Mouse (Mus musculus) MEL (cell line): ENCODE results near the gene Ccdc141. TPM values are rescaled to one million over a fixed set of nuclear protein-coding genes. Genes with fewer than 3 reads are reported as not detected.

ENCODE experiments used
- DNase-seq: peaks from one replicate; pipeline ENCODE4 v3.0.0; 2011; ENCODE audit warnings: low read depth, low spot score
- H3K27ac ChIP-seq: 2 replicates; pipeline ENCODE4 v1.5.1; 2012; ENCODE audit warnings: low read depth, mild to moderate bottlenecking, control low read depth, low read length, moderate library complexity; ENCODE audit not compliant: control insufficient read depth
- H3K27me3 ChIP-seq, 2 experiments: fragments of 150-350 bp in 1 of 2; sonication (generic) in 1 of 2; 2 replicates each; pipeline ENCODE4 v1.6.1; 2012; ENCODE audit warnings: low read length in 2 of 2, mild to moderate bottlenecking in 2 of 2, improper control_type of control experiment in 1 of 2, moderate library complexity in 1 of 2; ENCODE audit not compliant: insufficient read depth in 2 of 2, control insufficient read depth in 1 of 2
- H3K36me3 ChIP-seq, 2 experiments: 2 replicates each; pipeline ENCODE4 v1.6.1; 2012 to 2014; ENCODE audit warnings: low read length in 2 of 2, improper control_type of control experiment in 1 of 2, inconsistent platforms in 1 of 2, mild to moderate bottlenecking in 1 of 2; ENCODE audit not compliant: insufficient read depth in 2 of 2, control insufficient read depth in 1 of 2
- H3K4me1 ChIP-seq, 2 experiments: fragments of 150-350 bp in 1 of 2; sonication (generic) in 1 of 2; 2 replicates each; pipeline ENCODE4 v1.6.1; 2012; ENCODE audit warnings: low read length in 2 of 2, improper control_type of control experiment in 1 of 2, mild to moderate bottlenecking in 1 of 2; ENCODE audit not compliant: insufficient read depth in 2 of 2, control insufficient read depth in 1 of 2
- H3K4me3 ChIP-seq, 2 experiments: fragments of 150-350 bp in 1 of 2; sonication (generic) in 1 of 2; 2 replicates each; pipeline ENCODE4 v1.5.1; 2012; ENCODE audit warnings: low read depth in 2 of 2, low read length in 2 of 2, mild to moderate bottlenecking in 2 of 2, moderate library complexity in 2 of 2, control low read depth in 1 of 2, improper control_type of control experiment in 1 of 2; ENCODE audit not compliant: control insufficient read depth in 1 of 2, insufficient read depth in 1 of 2
- H3K79me2 ChIP-seq: 2 replicates; pipeline ENCODE4 v1.6.1; 2012; ENCODE audit warnings: mild to moderate bottlenecking, low read length, moderate library complexity; ENCODE audit not compliant: control insufficient read depth, poor library complexity, insufficient read depth
- H3K9ac ChIP-seq: 2 replicates; pipeline ENCODE4 v1.6.1; 2012; ENCODE audit warnings: low read depth, mild to moderate bottlenecking, control low read depth, low read length, moderate library complexity; ENCODE audit not compliant: control insufficient read depth, poor library complexity, severe bottlenecking
- H3K9me3 ChIP-seq: fragments of 150-350 bp; sonication (generic); replicated peaks from 2 replicates; pipeline ENCODE4 v1.6.1; 2012; ENCODE audit warnings: mild to moderate bottlenecking, low read length, improper control_type of control experiment, moderate library complexity; ENCODE audit not compliant: insufficient read depth
- CHD2 ChIP-seq: IDR thresholded peaks from 2 replicates; pipeline ENCODE4 v1.6.1; 2011; ENCODE audit warnings: low read length, improper control_type of control experiment
- CTCF ChIP-seq, 3 experiments: IDR thresholded peaks in 2 of 3; conservative IDR thresholded peaks in 1 of 3; 2 replicates each; pipeline ENCODE4 v1.5.1; 2011 to 2012; ENCODE audit warnings: low read length in 3 of 3, low read depth in 2 of 3, mild to moderate bottlenecking in 2 of 3, improper control_type of control experiment in 1 of 3, inconsistent platforms in 1 of 3, mixed read lengths in 1 of 3, moderate library complexity in 1 of 3; ENCODE audit not compliant: control insufficient read depth in 1 of 3, insufficient read depth in 1 of 3, poor library complexity in 1 of 3, severe bottlenecking in 1 of 3
- ELF1 ChIP-seq: IDR thresholded peaks from 2 replicates; pipeline ENCODE4 v1.6.1; 2014; ENCODE audit warnings: low read depth, mild to moderate bottlenecking, inconsistent platforms, low read length, improper control_type of control experiment, moderate library complexity
- ETS1 ChIP-seq: IDR thresholded peaks from 2 replicates; pipeline ENCODE4 v1.6.1; 2012; ENCODE audit warnings: low read depth, mild to moderate bottlenecking, inconsistent platforms, low read length, improper control_type of control experiment, moderate library complexity
- JUND ChIP-seq: IDR thresholded peaks from 2 replicates; pipeline ENCODE4 v1.6.1; 2011; ENCODE audit warnings: low read depth, mild to moderate bottlenecking, improper control_type of control experiment, low read length
- MAFK ChIP-seq: IDR thresholded peaks from 2 replicates; pipeline ENCODE4 v1.6.1; 2011; ENCODE audit warnings: low read depth, mild to moderate bottlenecking, low read length, improper control_type of control experiment, borderline replicate concordance
- MAX ChIP-seq: IDR thresholded peaks from 2 replicates; pipeline ENCODE4 v1.6.1; 2011; ENCODE audit warnings: low read length, improper control_type of control experiment
- MAZ ChIP-seq: IDR thresholded peaks from 2 replicates; pipeline ENCODE4 v1.6.1; 2012; ENCODE audit warnings: low read depth, mild to moderate bottlenecking, inconsistent platforms, low read length, improper control_type of control experiment
- MEF2A ChIP-seq: IDR thresholded peaks from 2 replicates; pipeline ENCODE4 v1.6.1; 2014; ENCODE audit warnings: low read depth, mild to moderate bottlenecking, inconsistent platforms, low read length, improper control_type of control experiment; ENCODE audit not compliant: poor library complexity, insufficient replicate concordance, severe bottlenecking; ENCODE audit errors: extremely low read depth
- MXI1 ChIP-seq: IDR thresholded peaks from 2 replicates; pipeline ENCODE4 v1.6.1; 2011; ENCODE audit warnings: mild to moderate bottlenecking, low read depth, low read length, improper control_type of control experiment
- MYC ChIP-seq: IDR thresholded peaks from 2 replicates; pipeline ENCODE4 v1.6.1; 2011; ENCODE audit warnings: low read depth, mild to moderate bottlenecking, low read length, improper control_type of control experiment, moderate library complexity
- NELFE ChIP-seq: IDR thresholded peaks from 2 replicates; pipeline ENCODE4 v1.6.1; 2011; ENCODE audit warnings: low read depth, low read length, improper control_type of control experiment
- NRF1 ChIP-seq: IDR thresholded peaks from 2 replicates; pipeline ENCODE4 v1.6.1; 2014; ENCODE audit warnings: low read depth, mild to moderate bottlenecking, inconsistent platforms, low read length, improper control_type of control experiment, moderate library complexity; ENCODE audit not compliant: poor library complexity, insufficient read depth, severe bottlenecking
- POLR2AphosphoS2 ChIP-seq: IDR thresholded peaks from 2 replicates; pipeline ENCODE4 v1.6.1; 2011; ENCODE audit warnings: low read length, improper control_type of control experiment
- RCOR1 ChIP-seq: IDR thresholded peaks from 2 replicates; pipeline ENCODE4 v1.6.1; 2012; ENCODE audit warnings: low read depth, mild to moderate bottlenecking, inconsistent platforms, low read length, improper control_type of control experiment
- SIN3A ChIP-seq: IDR thresholded peaks from 2 replicates; pipeline ENCODE4 v1.6.1; 2012; ENCODE audit warnings: low read length, improper control_type of control experiment, inconsistent platforms
- SMC3 ChIP-seq: IDR thresholded peaks from 2 replicates; pipeline ENCODE4 v1.6.1; 2011; ENCODE audit warnings: low read depth, low read length, improper control_type of control experiment
- TAL1 ChIP-seq: IDR thresholded peaks from 2 replicates; pipeline ENCODE4 v1.6.1; 2012; ENCODE audit warnings: mild to moderate bottlenecking, inconsistent platforms, low read length, moderate library complexity, mixed read lengths
- TBP ChIP-seq: IDR thresholded peaks from 2 replicates; pipeline ENCODE4 v1.8.0; 2011; ENCODE audit warnings: low read depth, low read length, improper control_type of control experiment
- UBTF ChIP-seq: IDR thresholded peaks from 2 replicates; pipeline ENCODE4 v1.6.1; 2012; ENCODE audit warnings: low read depth, mild to moderate bottlenecking, inconsistent platforms, low read length, improper control_type of control experiment, moderate library complexity, borderline replicate concordance; ENCODE audit not compliant: insufficient read depth
- USF1 ChIP-seq: IDR thresholded peaks from 2 replicates; pipeline ENCODE4 v1.6.1; 2014; ENCODE audit warnings: low read depth, mild to moderate bottlenecking, inconsistent platforms, low read length, improper control_type of control experiment, moderate library complexity
- ZKSCAN1 ChIP-seq: IDR thresholded peaks from 2 replicates; pipeline ENCODE4 v1.6.1; 2012; ENCODE audit warnings: low read depth, mild to moderate bottlenecking, inconsistent platforms, low read length, improper control_type of control experiment, moderate library complexity
- ZMIZ1 ChIP-seq: IDR thresholded peaks from 2 replicates; pipeline ENCODE4 v1.6.1; 2012; ENCODE audit warnings: low read depth, mild to moderate bottlenecking, inconsistent platforms, low read length, improper control_type of control experiment, moderate library complexity
- polyA plus RNA-seq, 2 experiments: library from polyadenylated mRNA; stranded (reverse) in 1 of 2; unstranded in 1 of 2; fragments of >175 nt in 1 of 2; fragments of >200 nt in 1 of 2; gene quantifications; 2 replicates each; pipeline versions ENCODE4 v1.2.1 to v1.2.4; 2012; ENCODE audit warnings: low replicate concordance in 2 of 2, low read depth in 1 of 2; ENCODE audit not compliant: insufficient read length in 2 of 2, insufficient read depth in 1 of 2, missing spikeins in 1 of 2
- total RNA-seq: library from RNA; depleted of rRNA; stranded (reverse); fragments of 300-350 nt; gene quantifications from 2 replicates; pipeline ENCODE4 v1.2.3, GENCODE M21; 2012

Gene Ccdc141
- total and polyA plus RNA-seq, 3 experiments = 0.54 to 1.1 TPM; not detected in 1

GRCm38 (mm10) chr2:77108562-77108961, 61.9 kb downstream of the Ccdc141 start:
- TF ChIP-seq ZKSCAN1 (no peak), USF1 (no peak), JUND (no peak), MXI1 (no peak), POLR2AphosphoS2 (no peak), TAL1 (no peak), SIN3A (no peak), RCOR1 (no peak), MYC (no peak), NRF1 (no peak), NELFE (no peak), MAX (no peak), MEF2A (no peak), ETS1 (no peak), TBP (no peak), ELF1 (no peak), SMC3 (no peak)
- TF ChIP-seq, all 39 proteins: peak for 0
- no peak overlapping the region for H3K9ac ChIP-seq
- H3K79me2 ChIP-seq = no peaks in the 10 kb centered on the region
- peak; percentile 42 for DNase-seq
- H3K27ac ChIP-seq = no peak overlapping the region
- H3K9me3 ChIP-seq = no peaks in the 10 kb centered on the region
- H3K4me1 ChIP-seq = no peaks in the 10 kb centered on the region
- H3K36me3 ChIP-seq = peaks cover 0 to 6% of the 10 kb centered on the region in 2 experiments; a peak in 2 of 4 replicates
- H3K4me3 ChIP-seq = no peak overlapping the region
- H3K27me3 ChIP-seq = no peaks in the 10 kb centered on the region

DNA sequence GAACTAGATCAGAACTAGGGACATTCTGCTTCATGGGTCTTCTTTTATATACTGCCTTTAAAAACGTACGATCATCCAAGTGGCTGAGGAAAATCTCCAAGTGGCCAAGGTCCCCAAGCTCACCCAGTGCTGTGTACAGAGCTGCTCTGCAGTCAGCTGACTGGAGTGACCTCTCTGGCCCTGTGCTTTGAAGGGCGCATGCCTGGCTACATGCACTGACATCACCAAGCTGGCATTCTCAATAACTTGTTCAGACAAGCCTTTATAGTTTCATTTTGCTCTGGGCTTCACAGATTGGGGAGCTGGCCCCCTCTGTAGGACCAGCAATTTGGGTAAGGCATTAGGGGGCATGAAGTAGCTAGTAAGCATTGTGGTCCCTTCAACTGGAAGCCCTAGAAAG, 64.3 kb downstream of the Ccdc141 start:
- Histone ChIP-seq H3K9me3 (no peaks in the 10 kb centered on the region), H3K9ac (no peak overlapping the region), H3K27me3 (no peaks in the 10 kb centered on the region), H3K36me3 (peaks cover 0 to 6% of the 10 kb centered on the region in 2 experiments; a peak in 2 of 4 replicates)
- no peak for TF ChIP-seq MAFK
- no peak for TF ChIP-seq NELFE
- TF ChIP-seq TAL1 = no peak
- no peak for TF ChIP-seq SMC3
- TF ChIP-seq ELF1 = no peak
- no peak for TF ChIP-seq ZMIZ1
- no peak for TF ChIP-seq SIN3A
- no peak for TF ChIP-seq CTCF (IDR thresholded peaks at IDR 0.05 in 2 of 3, conservative IDR thresholded peaks at IDR 0.05 in 1 of 3; ENCODE audit: control insufficient read depth in 1 of 3, insufficient read depth in 1 of 3, low read depth in 2 of 3, low read length in 3 of 3, poor library complexity in 1 of 3, severe bottlenecking in 1 of 3)
- TF ChIP-seq RCOR1 = no peak
- TF ChIP-seq CHD2 = no peak
- TF ChIP-seq UBTF = no peak
- TF ChIP-seq MAZ = no peak
- TF ChIP-seq, all 39 proteins: peak for 0
- H3K4me1 ChIP-seq = no peaks in the 10 kb centered on the region
- H3K79me2 ChIP-seq = no peaks in the 10 kb centered on the region
- H3K27ac ChIP-seq = no peak overlapping the region
- no peak for DNase-seq
- no peak overlapping the region for H3K4me3 ChIP-seq
